Mouse (Mus musculus): Measurements from ENCODE around the gene Osbpl10. TPM values are rescaled to one million over a fixed set of nuclear protein-coding genes. Genes with fewer than 3 reads are reported as not detected.

Gene Osbpl10
- polyA plus RNA-seq, 1 experiment from 2014 or later, result 2.3 TPM

- ATAC-seq (ENCODE audit: insufficient number of reproducible peaks, insufficient read depth, low FRiP score, low TSS enrichment, low read depth), result no peak
- Histone ChIP-seq H3K9ac (no peak overlapping the region), H3K27ac (no peak overlapping the region), H3K4me3 (no peak overlapping the region), H3K9me3 (peaks cover 6% of the 10 kb centered on the region; the same call in 1 of the 2 replicates), H3K36me3 (no peaks in the 10 kb centered on the region), H3K4me2 (no peak overlapping the region), H3K27me3 (no peaks in the 10 kb centered on the region), H3K4me1 (no peaks in the 10 kb centered on the region)
- 83% methylated on average over 4 of the region's 4 CpGs for WGBS
These were observed 119.0 kb downstream of the Osbpl10 start for GRCm38 (mm10) chr9:115097340-115097739.

GRCm38 (mm10) chr9:115100181-115100915 lies 122.0 kb downstream of the Osbpl10 start:
- Histone ChIP-seq H3K36me3 (no peaks in the 10 kb centered on the region), H3K9me3 (no peaks in the 10 kb centered on the region), H3K9ac (no peak overlapping the region), H3K27ac (no peak overlapping the region), H3K4me2 (no peak overlapping the region), H3K4me1 (no peaks in the 10 kb centered on the region), H3K27me3 (no peaks in the 10 kb centered on the region), H3K4me3 (no peak overlapping the region)
- ATAC-seq (ENCODE audit: insufficient number of reproducible peaks, insufficient read depth, low FRiP score, low TSS enrichment, low read depth), result peak; percentile 37; the same call in 1 of the 2 replicates
- WGBS, result 84% methylated on average over 15 of the region's 15 CpGs

GRCm38 (mm10) chr9:115107430-115107829 lies 129.1 kb downstream of the Osbpl10 start:
- Histone ChIP-seq H3K27me3 (no peaks in the 10 kb centered on the region), H3K4me1 (peaks cover 5% of the 10 kb centered on the region; the same call in 1 of the 2 replicates), H3K4me3 (no peak overlapping the region), H3K9me3 (no peaks in the 10 kb centered on the region), H3K9ac (no peak overlapping the region), H3K4me2 (peak overlapping the region; percentile 11; the same call in 1 of the 2 replicates), H3K27ac (0 out of 2 replicates have a peak overlapping the region, but pooled peaks have one; percentile 14), H3K36me3 (no peaks in the 10 kb centered on the region)
- 64% methylated on average over 7 of the region's 7 CpGs for WGBS
- ATAC-seq (ENCODE audit: insufficient number of reproducible peaks, insufficient read depth, low FRiP score, low TSS enrichment, low read depth), result no peak

- Histone ChIP-seq H3K36me3 (no peaks in the 10 kb centered on the region), H3K9ac (no peak overlapping the region), H3K4me2 (no peak overlapping the region), H3K9me3 (no peaks in the 10 kb centered on the region), H3K4me1 (peaks cover 5% of the 10 kb centered on the region; the same call in 1 of the 2 replicates), H3K27ac (no peak overlapping the region), H3K4me3 (no peak overlapping the region), H3K27me3 (no peaks in the 10 kb centered on the region)
- WGBS, result 63% methylated on average over 3 of the region's 3 CpGs
- ATAC-seq (ENCODE audit: insufficient number of reproducible peaks, insufficient read depth, low FRiP score, low TSS enrichment, low read depth), result no peak
These were observed 132.3 kb downstream of the Osbpl10 start for GRCm38 (mm10) chr9:115110655-115111054.

- Histone ChIP-seq H3K36me3 (no peaks in the 10 kb centered on the region), H3K9me3 (0 out of 2 replicates have a peak, but pooled peaks cover 2% of the 10 kb centered on the region), H3K27me3 (no peaks in the 10 kb centered on the region), H3K4me2 (no peak overlapping the region), H3K27ac (no peak overlapping the region), H3K9ac (no peak overlapping the region), H3K4me3 (no peak overlapping the region), H3K4me1 (peaks cover 13% of the 10 kb centered on the region)
- 80% methylated on average over 10 of the region's 10 CpGs for WGBS
- ATAC-seq (ENCODE audit: insufficient number of reproducible peaks, insufficient read depth, low FRiP score, low TSS enrichment, low read depth), result no peak
These were observed 138.9 kb downstream of the Osbpl10 start for GRCm38 (mm10) chr9:115117314-115117713.

- H3K4me2 ChIP-seq, result no peak overlapping the region
- H3K4me1 ChIP-seq, result peaks cover 13% of the 10 kb centered on the region
- no peaks in the 10 kb centered on the region for H3K36me3 ChIP-seq
- peak overlapping the region; percentile 49; the same call in 1 of the 2 replicates for H3K27ac ChIP-seq
- 83% methylated on average over 5 of the region's 5 CpGs for WGBS
- no peak for ATAC-seq (ENCODE audit: insufficient number of reproducible peaks, insufficient read depth, low FRiP score, low TSS enrichment, low read depth)
- 0 out of 2 replicates have a peak, but pooled peaks cover 2% of the 10 kb centered on the region for H3K9me3 ChIP-seq
- H3K27me3 ChIP-seq, result no peaks in the 10 kb centered on the region
- H3K9ac ChIP-seq, result no peak overlapping the region
- H3K4me3 ChIP-seq, result no peak overlapping the region
These were observed 141.9 kb downstream of the Osbpl10 start for GRCm38 (mm10) chr9:115120276-115120675.

- no peak overlapping the region for H3K4me3 ChIP-seq
- peak overlapping the region; percentile 49; the same call in 1 of the 2 replicates for H3K27ac ChIP-seq
- H3K4me1 ChIP-seq, result peaks cover 13% of the 10 kb centered on the region
- H3K9ac ChIP-seq, result no peak overlapping the region
- no peaks in the 10 kb centered on the region for H3K27me3 ChIP-seq
- no peak for ATAC-seq (ENCODE audit: insufficient number of reproducible peaks, insufficient read depth, low FRiP score, low TSS enrichment, low read depth)
- no peaks in the 10 kb centered on the region for H3K36me3 ChIP-seq
- WGBS, result 63% methylated on average over 17 of the region's 17 CpGs
- 0 out of 2 replicates have a peak, but pooled peaks cover 2% of the 10 kb centered on the region for H3K9me3 ChIP-seq
- no peak overlapping the region for H3K4me2 ChIP-seq
These were observed 142.4 kb downstream of the Osbpl10 start for GRCm38 (mm10) chr9:115120678-115121224.

GRCm38 (mm10) chr9:115127342-115127741 lies 149.0 kb downstream of the Osbpl10 start:
- Histone ChIP-seq H3K4me3 (no peak overlapping the region), H3K4me2 (no peak overlapping the region), H3K27ac (no peak overlapping the region), H3K4me1 (0 out of 2 replicates have a peak, but pooled peaks cover 5% of the 10 kb centered on the region), H3K36me3 (no peaks in the 10 kb centered on the region), H3K27me3 (no peaks in the 10 kb centered on the region), H3K9ac (no peak overlapping the region), H3K9me3 (no peaks in the 10 kb centered on the region)
- 51% methylated on average over 10 of the region's 10 CpGs for WGBS
- no peak for ATAC-seq (ENCODE audit: insufficient number of reproducible peaks, insufficient read depth, low FRiP score, low TSS enrichment, low read depth)

- H3K27ac ChIP-seq, result no peak overlapping the region
- no peak for ATAC-seq (ENCODE audit: insufficient number of reproducible peaks, insufficient read depth, low FRiP score, low TSS enrichment, low read depth)
- no peaks in the 10 kb centered on the region for H3K36me3 ChIP-seq
- no peak overlapping the region for H3K9ac ChIP-seq
- no peak overlapping the region for H3K4me3 ChIP-seq
- 86% methylated on average over 2 of the region's 2 CpGs for WGBS
- H3K4me2 ChIP-seq, result no peak overlapping the region
- no peaks in the 10 kb centered on the region for H3K9me3 ChIP-seq
- 0 out of 2 replicates have a peak, but pooled peaks cover 7% of the 10 kb centered on the region for H3K4me1 ChIP-seq
- H3K27me3 ChIP-seq, result no peaks in the 10 kb centered on the region
These were observed 155.6 kb downstream of the Osbpl10 start for GRCm38 (mm10) chr9:115133926-115134325.

- Histone ChIP-seq H3K9me3 (no peaks in the 10 kb centered on the region), H3K27ac (no peak overlapping the region), H3K4me3 (no peak overlapping the region), H3K4me1 (0 out of 2 replicates have a peak, but pooled peaks cover 5% of the 10 kb centered on the region), H3K36me3 (no peaks in the 10 kb centered on the region), H3K4me2 (no peak overlapping the region), H3K9ac (no peak overlapping the region), H3K27me3 (no peaks in the 10 kb centered on the region)
- no peak for ATAC-seq (ENCODE audit: insufficient number of reproducible peaks, insufficient read depth, low FRiP score, low TSS enrichment, low read depth)
- 58% methylated on average over 4 of the region's 4 CpGs for WGBS
These were observed 156.4 kb downstream of the Osbpl10 start for GRCm38 (mm10) chr9:115134736-115135135.

- Histone ChIP-seq H3K27me3 (no peaks in the 10 kb centered on the region), H3K4me1 (0 out of 2 replicates have a peak, but pooled peaks cover 5% of the 10 kb centered on the region), H3K9me3 (no peaks in the 10 kb centered on the region), H3K9ac (no peak overlapping the region), H3K36me3 (no peaks in the 10 kb centered on the region), H3K27ac (no peak overlapping the region), H3K4me3 (no peak overlapping the region), H3K4me2 (no peak overlapping the region)
- WGBS, result 82% methylated on average over 8 of the region's 8 CpGs
- ATAC-seq (ENCODE audit: insufficient number of reproducible peaks, insufficient read depth, low FRiP score, low TSS enrichment, low read depth), result no peak
These were observed 157.0 kb downstream of the Osbpl10 start for GRCm38 (mm10) chr9:115135352-115135751.

- Histone ChIP-seq H3K4me2 (no peak overlapping the region), H3K4me1 (0 out of 2 replicates have a peak, but pooled peaks cover 5% of the 10 kb centered on the region), H3K9ac (no peak overlapping the region), H3K27me3 (no peaks in the 10 kb centered on the region), H3K9me3 (no peaks in the 10 kb centered on the region), H3K4me3 (no peak overlapping the region), H3K27ac (no peak overlapping the region), H3K36me3 (no peaks in the 10 kb centered on the region)
- 45% methylated on average over 3 of the region's 3 CpGs for WGBS
- ATAC-seq (ENCODE audit: insufficient number of reproducible peaks, insufficient read depth, low FRiP score, low TSS enrichment, low read depth), result no peak
These were observed 159.5 kb downstream of the Osbpl10 start for GRCm38 (mm10) chr9:115137858-115138257.

All from embryonic facial prominence, embryonic 13.5 days (tissue).